Mouse (Mus musculus) liver, adult (tissue): ENCODE measurements around the gene Slc46a1.

Experiments
- GATA4 ChIP-seq: IDR thresholded peaks from 2 replicates; pipeline ENCODE4 v1.6.1; 2014; ENCODE audit warnings: mild to moderate bottlenecking, low read length; ENCODE audit not compliant: insufficient replicate concordance

Gene Slc46a1

DNA sequence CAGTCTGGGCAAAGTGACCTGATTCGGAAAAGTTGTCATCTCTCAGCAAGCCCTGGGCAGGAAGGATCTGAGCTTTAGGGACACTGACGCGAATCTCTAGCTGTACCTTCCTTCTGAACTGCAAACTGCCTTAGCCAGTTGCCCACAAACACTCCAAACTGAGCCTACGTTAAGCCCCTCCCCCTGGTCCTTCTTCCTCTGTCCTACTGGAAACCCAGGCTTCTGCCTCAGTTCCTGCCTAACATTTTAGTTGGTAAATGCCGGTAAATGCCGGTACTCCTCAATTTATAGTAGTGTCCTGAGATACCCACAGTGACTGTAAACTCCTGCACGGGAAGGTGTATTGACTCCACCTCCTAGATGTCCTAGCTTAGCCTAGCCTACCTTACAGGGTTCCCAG lies 18.1 kb downstream of the Slc46a1 start:
- TF ChIP-seq GATA4 = no peak

DNA sequence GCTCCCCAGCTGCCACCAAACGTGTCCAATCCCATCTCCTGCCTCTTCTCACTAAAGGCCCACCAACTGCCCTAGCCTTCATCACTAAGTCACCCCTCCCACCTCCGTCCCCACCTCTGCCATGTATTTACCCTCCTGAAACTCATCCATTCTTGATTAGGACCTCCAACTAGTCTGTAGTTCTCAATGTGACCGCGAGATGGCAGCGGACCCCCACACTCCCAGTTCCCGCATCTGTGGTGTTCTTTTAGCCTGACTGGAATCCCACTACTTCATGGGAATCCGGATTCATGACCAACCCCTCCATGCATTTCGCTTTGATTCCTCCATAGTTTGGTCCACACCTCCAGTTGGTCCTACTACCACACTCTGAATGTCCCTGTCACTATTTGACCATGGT lies 22.7 kb downstream of the Slc46a1 start:
- TF ChIP-seq GATA4 = no peak

DNA sequence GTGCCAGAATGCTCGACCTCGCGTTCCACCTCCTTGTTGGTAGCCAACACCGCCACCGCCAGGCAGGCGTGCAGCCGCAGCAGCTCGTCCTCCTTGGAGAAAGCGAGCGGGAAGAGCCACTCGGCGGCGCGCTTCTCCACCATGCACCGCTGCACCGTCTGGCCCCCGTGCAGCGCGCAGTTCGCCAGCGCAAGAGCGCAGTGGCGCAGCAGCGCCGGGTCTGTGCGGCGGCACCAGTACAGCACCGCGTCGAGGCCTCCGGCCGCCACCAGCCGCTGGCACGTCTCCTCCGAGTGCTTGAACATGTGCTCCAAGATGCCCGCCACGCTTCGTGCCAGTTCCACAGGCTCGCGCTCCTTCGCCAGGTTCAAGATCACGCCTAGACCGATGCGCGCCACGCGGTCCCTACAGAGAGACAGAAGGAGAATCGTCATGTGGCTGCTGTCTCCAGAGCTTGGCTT lies 25.3 kb downstream of the Slc46a1 start:
- no peak for TF ChIP-seq GATA4

DNA sequence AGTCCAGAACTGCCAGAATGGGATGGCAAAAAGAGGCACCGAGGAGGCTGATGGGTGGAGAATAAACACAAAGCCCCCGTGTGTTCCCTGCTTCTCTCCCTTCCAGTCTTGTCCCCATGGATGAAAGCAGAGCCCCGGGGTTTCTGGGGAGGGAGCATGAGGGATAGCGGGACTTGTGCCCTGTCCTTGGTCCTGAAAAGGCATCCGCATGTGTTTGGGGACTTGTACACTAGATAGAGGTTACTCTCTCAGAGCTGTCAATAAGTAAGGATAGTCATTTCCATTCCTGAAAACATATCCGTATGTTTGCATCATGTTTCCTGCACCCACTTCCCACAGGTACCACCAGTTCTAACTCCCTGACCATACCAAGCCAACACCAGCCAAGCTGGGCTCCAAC lies 30.4 kb downstream of the Slc46a1 start:
- TF ChIP-seq GATA4 = no peak

DNA sequence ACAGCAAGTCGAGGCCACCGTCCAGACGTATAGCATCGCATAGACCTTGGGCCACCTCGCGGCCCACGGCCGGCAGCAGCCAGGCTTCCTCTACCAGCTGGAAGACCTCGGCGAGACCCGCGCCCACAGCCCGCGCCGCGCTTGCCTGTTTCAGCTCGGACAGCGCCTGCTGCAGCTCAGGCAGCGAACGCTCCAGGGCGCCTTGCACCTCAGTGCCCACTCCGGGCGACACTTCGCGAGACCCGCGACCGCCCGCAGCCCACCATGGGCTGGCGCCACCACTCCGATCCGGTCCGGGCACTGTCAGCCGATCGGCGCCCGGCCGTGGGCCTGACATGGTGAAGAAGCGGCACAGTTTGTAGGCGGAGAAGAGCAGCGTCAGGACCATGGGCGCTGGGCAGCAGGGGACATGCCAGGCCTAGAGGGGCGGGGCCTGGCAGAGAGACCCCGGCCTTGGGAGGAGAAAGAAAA lies 31.6 kb downstream of the Slc46a1 start:
- no peak for TF ChIP-seq GATA4

DNA sequence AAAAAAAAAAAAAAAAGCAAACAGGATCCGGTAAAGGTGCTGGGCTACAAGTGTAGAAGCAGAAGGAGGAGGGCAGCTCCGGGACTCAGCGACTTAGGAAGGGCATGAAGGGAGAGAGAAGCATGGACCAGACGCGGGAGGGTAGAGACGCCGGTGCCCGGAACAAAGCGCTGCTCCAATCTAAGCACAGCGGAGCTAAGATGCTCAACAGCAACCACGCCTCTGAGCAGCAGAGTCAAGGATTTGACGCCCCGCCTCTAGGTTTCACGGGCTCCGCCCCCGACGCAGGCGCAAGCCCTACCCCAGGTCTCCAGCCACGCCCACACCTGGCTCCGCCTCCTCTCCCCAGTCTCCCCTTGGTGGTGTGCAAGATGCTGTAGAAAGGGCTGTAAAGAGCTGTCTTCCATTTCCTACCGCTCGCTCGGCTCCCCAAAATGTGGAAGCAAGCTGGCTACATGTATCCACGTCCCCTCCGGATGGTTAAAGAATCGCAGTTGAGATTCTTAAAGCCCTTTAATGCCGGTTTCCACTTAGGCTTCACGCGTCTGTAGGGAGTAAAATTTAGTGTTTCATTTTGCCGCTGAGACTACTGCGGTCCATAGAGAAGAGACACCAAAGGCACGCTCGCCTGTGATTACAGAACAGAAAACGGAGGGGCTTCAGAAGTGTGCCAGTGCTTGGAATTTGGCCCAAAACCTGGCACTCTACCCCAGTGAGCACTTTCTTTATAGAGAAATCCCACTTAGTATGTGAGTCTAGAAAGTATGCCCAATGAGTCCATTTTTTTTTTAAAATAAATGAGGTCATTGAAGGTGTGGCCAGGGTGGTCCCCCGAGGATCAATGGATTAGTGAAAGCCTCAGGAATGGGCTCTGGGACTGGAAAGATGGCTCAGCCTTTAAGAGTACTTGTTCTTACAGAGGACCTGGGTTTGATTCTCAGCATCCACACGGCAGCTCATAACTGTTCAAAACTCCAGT lies 32.3 kb downstream of the Slc46a1 start, which contains the start of gene Sarm1:
Gene Sarm1 (minus strand): TSS at position 211 of the 979 bp plus-strand sequence.
- no peak for TF ChIP-seq GATA4

DNA sequence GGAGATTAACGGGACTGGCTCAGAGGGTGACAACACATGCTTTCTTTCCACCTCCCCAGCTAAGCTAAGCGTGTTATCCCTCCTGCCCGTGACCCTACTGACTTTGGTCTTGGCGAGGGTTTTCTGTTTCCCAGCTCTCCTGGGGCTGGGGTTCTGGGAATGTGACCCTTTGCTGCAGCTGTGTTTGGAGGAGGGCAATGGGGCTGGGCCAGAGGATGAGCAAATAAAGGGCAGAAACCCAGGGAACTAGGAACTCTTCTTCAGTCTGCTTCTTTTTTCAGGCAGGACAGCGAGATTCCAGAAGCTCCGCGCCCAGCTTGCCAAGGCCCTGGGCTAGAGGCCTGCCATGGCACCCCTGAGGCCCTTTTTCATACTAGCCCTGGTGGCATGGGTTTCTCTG lies 33.5 kb downstream of the Slc46a1 start, which contains the start of gene Vtn:
Gene Vtn (plus strand): TSS at position 88 of the 400 bp plus-strand sequence.
- TF ChIP-seq GATA4 = no peak

DNA sequence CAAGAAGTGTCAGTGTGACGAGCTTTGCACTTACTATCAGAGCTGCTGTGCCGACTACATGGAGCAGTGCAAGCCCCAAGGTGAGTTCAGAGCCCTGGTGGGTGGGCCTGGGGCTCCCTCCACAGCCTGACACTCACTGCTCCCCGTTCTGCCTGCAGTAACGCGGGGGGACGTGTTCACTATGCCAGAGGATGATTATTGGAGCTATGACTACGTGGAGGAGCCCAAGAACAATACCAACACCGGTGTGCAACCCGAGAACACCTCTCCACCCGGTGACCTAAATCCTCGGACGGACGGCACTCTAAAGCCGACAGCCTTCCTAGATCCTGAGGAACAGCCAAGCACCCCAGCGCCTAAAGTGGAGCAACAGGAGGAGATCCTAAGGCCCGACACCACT lies 34.0 kb downstream of the Slc46a1 start:
- no peak for TF ChIP-seq GATA4

DNA sequence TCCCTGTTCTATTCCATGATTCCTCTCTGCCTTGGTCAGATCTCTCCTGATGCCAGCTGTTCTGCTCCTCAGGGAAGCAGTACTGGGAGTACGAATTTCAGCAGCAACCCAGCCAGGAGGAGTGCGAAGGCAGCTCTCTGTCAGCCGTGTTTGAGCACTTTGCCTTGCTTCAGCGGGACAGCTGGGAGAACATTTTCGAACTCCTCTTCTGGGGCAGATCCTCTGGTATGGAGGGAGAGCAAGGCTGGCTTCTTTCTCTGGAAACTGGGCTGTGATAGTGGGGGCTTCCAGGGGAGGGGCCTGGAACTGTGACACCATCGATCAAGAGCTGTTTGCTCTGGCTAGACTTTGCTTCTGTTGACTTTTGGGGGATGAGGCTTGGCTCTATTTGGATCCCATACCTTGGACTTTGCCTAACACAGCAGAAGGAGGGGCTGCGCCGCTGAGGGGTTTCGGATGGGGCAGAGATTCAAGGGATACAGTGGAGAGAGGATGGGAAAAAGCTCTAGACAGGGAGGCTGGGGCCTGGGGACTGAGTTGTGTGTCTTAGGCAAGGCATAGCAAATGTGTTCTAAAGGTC lies 35.2 kb downstream of the Slc46a1 start:
- no peak for TF ChIP-seq GATA4

DNA sequence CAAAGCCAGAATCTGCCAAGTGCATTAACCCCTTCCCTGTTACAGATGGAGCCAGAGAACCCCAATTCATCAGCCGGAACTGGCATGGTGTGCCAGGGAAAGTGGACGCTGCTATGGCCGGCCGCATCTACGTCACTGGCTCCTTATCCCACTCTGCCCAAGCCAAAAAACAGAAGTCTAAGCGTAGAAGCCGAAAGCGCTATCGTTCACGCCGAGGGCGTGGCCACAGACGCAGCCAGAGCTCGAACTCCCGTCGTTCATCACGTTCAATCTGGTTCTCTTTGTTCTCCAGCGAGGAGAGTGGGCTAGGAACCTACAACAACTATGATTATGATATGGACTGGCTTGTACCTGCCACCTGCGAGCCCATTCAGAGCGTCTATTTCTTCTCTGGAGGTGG lies 36.0 kb downstream of the Slc46a1 start:
- no peak for TF ChIP-seq GATA4

DNA sequence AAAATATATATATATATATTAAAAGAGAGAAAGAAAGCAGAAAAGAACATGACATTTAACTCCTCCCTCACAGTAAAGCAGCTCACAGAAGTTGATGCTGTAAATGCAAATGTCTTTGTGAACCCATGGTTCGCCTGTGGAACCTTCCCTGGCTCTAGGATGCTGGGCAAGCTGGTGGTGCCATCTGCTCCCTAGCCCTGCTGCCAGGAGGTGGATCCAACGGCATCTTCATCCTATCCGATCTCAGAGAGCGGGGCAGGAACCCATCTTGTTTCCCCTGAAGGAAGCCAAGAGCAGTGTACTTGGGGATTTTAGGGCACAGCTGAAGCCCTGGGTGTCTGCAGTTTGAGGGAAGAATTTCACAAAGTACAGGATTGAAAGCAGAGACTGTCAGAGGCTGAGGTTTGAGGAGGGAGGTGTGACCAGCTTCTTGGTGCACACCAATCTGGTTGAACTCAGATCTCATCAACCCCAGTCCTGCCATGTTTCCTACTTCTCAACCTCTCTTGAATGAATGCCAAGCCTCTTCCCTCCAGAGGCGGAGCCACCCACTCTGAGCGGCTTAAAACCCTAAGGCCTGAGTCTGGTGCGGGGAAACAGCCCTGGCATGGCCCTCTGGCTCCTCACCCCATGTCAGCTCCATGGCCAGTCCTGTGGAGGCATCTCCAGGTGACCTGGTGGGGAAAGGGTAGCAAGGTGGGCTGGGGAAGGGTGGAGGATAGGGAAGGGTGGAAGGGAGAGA lies 37.6 kb downstream of the Slc46a1 start, which contains the start of gene Sebox:
Gene Sebox (plus strand): TSS at position 539 of the 742 bp plus-strand sequence.
- TF ChIP-seq GATA4 = no peak

DNA sequence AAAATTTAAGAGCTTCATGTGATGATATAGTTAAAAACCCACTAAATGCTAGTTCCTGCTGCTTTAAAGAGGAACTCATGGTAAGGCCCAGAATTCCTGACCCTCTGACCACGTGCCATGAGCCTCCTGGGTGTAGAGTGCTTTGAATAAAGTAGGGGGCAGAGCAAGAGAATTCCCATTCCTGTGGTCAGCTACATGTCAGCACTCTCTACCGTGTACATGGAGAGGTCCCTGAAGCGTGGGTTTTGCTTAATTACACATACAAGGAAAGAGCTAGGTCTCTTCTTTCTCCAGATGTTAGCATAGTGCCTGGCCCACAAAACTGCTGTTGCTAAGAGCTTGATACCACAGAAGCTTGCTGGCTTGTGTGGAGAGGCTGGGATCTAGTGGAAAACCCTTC lies 39.9 kb downstream of the Slc46a1 start:
- no peak for TF ChIP-seq GATA4

DNA sequence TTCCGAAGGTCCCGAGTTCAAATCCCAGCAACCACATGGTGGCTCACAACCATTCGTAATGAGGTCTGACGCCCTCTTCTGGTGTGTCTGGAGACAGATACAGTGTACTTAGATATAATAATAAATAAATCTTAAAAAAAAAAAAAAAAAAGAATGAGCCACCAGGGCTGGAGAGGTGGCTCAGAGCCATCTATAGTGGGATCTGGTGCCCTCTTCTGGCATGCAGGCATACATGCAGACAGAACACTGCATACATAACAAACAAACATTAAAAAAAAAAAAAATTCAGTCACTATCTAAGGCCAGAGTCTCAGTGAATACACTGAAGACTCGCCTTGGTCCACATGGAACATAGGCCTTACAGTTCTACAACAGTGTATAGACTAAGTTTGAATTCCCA lies 43.7 kb downstream of the Slc46a1 start:
- no peak for TF ChIP-seq GATA4

DNA sequence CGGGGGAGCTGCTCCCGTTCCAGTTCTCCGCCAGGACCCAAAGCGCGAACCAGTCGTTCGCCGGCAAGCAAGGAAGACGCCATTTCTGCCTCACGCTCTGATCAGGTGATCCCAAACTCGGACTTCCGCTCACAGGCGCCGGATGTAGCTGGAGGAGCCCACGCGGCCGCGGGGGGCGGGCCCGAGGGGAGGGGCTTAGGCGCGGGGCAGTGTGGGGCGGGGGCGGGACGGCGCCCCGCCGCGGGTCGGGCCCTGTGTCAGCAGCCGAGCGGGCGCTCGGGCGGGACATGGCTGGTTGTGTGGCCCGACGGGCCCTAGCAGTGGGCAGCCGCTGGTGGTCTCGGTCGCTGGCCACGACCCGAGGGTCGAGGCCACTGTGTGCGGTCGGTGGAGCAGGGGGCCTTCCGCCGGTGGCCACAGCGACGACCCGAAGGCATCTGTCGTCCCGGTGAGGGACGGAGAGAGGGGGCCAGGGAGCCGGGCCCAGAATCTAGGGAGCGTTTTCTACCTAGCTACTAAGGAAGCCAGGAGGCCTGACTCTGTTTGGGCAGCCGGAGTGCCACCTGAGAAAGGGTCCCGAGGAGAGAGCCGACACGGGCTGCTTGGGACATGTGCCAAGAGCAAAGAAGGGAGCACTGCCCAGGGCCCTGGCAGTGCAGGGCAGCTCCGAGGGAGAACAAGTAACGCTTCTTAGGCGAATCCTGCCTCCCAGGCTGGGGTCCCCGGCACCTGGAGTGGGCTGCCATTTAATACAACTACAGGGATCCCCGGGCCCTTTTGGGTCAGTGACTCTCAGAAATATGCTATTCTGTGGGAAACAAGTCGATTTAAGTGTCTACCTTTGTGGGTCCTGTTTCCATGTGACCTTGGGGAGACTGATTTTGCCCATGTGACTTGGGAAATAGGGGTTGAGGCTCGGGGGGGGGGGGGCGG lies 46.8 kb downstream of the Slc46a1 start, which contains the start of the genes Tmem199 and Poldip2:
Gene Tmem199 (minus strand): TSS at position 148 of the 933 bp plus-strand sequence.
Gene Poldip2 (plus strand): TSS at position 169 of the 933 bp plus-strand sequence.
- no peak for TF ChIP-seq GATA4
